Mouse (Mus musculus) frontal cortex, postnatal 10 days (tissue): ENCODE data around the gene B020031M17Rik.
"Not testable (repeated sequence)": the region's sequence is repeated elsewhere in the genome, so short reads cannot be mapped to it uniquely, and the experiment has no call there.

Source experiments
- DNase-seq, 2 experiments: peaks; one replicate each; pipeline ENCODE4 v3.0.0; 2022; ENCODE audit warnings: low spot score in 2 of 2, mixed read lengths in 1 of 2

B020031M17Rik gene

DNA sequence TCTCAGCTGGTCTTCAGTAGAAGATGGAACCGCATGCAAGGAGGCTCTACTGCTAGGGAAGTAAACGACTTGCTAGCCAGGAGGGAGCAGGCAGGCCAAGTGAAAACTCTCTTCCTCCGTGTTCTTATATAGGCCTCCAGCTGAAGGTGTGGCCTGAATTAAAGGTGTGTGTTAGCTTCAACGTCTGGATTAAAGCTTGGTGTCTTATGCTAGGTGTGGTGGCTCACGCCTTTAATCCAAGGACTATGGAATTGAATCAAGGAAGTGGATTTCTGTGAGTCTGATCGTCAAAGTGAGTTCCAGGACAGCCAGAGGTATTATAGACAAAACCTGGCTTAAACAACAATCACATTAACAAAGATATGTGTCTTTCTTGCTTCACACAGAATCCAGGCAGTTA lies at the start of gene B020031M17Rik:
Gene B020031M17Rik (minus strand): TSS at position 101 of the 400 bp plus-strand sequence.
- not testable (repeated sequence) for DNase-seq

DNA sequence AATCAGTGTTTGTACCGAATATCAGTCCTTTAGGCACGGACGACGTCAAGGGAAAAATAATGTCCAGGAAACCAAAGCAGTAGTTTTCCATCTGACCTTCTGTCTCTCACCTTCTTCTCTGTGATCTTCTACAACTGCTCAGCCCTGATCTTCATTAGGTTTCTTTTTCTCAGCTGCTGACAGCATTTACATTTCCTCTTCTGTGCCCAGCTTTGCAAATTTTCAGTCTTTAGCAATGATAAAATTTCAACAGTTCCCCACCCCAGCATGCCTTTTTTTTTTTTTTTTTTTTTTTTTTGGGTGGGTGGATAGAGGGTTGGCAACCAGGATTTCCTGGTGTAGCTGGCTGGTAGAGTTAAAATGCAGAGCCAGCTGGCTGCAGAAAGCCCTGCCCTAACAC lies 48.6 kb upstream of the B020031M17Rik start:
- not testable (repeated sequence) for DNase-seq

DNA sequence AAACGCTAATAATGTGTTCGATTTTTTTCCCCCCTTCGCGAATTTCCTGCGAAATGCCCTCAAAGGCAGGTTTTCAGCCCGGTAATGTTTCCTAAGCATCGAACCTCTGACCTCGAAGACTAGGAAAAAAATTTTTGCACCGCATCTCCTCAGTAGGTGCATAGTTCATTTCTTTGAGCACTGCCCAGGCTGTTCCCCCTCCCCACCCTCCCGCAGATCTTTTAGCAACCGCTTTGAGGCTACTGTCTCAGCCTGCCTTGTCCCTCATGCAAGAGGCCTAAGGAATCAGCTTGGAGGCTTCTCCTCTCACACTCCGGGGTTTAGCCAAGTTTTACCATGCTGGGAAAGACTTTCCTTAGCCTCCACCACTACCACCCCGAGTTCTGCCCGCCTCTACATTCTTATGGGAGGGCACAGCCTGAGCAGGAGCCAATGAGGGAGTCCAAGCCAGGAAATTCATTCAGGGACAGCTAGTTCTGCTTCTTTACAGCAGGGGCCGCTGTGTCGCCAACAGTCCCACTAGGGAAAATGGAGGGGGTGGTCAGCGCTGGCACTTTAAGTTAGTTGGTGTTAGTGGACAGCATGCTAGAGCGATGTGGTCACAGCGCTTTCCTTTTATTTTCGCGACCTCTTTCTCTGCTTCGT lies 48.0 kb upstream of the B020031M17Rik start:
- not testable (repeated sequence) for DNase-seq

- not testable (repeated sequence) for DNase-seq
These were observed 41.4 kb upstream of the B020031M17Rik start for GRCm38 (mm10) chr13:119991917-119992496.

DNA sequence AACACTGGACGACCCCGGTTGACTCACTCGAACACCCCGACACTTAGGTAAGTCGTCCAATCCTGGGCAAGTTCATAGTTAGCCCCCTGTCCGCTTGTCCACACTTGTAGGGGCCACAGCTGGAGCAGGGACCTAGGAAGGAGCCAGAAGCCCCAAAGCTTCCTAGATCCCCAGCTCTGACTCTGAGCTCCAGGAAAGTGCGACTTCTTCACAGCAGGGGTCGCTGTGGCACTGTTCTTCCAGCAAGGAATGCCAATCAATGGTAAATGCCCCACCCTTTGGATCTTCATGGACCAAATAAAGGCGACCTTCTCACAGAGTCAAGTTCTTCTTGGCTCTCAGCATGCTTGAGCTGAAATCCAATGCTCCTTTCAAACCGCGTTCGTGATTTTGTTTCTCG lies 40.7 kb upstream of the B020031M17Rik start:
- not testable (repeated sequence) for DNase-seq

DNA sequence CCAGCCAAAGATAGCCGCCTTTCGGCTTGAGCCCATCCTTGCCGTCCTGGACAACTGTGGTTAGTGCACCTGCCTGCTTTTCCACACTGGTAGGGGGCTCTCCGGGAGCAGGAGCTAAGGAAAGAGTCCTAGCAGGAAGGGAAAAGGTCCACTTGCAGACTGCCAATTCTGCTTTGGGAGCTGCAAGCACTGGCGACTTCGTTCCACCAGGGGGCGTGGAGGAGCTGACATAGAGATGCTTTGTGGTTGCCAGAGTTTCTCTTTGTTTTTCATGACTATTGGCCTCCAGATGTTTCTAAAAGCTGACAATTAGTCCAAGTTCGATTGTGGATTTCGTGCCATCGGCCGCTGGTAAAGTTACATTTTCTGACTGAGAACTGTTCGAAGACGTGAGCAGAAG lies 18.6 kb upstream of the B020031M17Rik start:
- DNase-seq, result not testable (repeated sequence)

GRCm38 (mm10) chr13:119968193-119968592 lies 17.6 kb upstream of the B020031M17Rik start:
- not testable (repeated sequence) for DNase-seq

- DNase-seq, result peak in 1 of 2 experiments; percentile 5
These were observed 15.4 kb upstream of the B020031M17Rik start for GRCm38 (mm10) chr13:119965968-119966367.

GRCm38 (mm10) chr13:119965302-119965952 lies 14.8 kb upstream of the B020031M17Rik start:
- not testable (repeated sequence) for DNase-seq

DNA sequence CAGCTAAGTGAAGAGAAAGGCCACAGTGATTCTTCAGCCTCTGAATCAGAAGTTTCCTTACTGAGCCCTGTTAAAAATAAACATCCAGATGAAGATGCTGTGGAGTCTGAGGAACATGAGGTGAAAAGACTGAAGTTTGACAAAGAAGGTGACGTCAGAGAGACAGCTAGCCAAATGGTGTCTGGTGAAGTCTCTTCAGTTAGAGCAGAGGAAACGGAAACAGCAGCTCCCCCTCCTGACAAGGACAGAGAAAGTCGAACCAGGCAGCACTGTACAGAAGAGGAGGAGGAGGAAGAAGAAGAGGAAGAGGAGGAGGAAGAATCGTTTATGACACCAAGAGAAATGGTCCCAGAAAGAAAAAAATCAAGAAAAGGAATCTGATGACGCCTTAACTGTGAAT lies 12.2 kb upstream of the B020031M17Rik start:
- DNase-seq, result not testable (repeated sequence)

DNA sequence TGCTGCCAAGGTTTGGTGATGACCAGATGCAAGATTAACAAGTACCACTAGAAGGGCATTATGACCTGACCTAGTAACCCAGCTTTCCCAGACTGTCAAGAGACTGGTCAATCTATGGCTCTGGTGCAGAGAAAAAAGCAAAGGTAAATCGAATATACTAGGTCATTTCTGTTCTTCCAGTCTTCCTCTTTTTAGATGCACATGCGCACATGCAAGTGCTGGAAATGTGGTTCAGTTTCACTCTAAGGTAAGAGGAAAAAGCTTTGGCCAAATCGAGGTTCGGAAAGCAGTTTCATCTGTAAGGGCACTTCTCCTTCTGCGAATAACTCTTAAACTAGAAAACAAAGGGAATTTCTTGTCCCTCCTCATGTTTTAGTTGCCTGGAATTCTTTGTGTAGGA lies 5.0 kb upstream of the B020031M17Rik start:
- DNase-seq, result not testable (repeated sequence)

GRCm38 (mm10) chr13:119955089-119955488 lies 4.5 kb upstream of the B020031M17Rik start:
- not testable (repeated sequence) for DNase-seq

- DNase-seq, result not testable (repeated sequence)
These were observed 21.4 kb downstream of the B020031M17Rik start, which contains the start of gene Gm21761 for GRCm38 (mm10) chr13:119929172-119929571. Gm21761 (minus strand) TSS chr13:119929272.

GRCm38 (mm10) chr13:119924597-119925340 lies 25.8 kb downstream of the B020031M17Rik start:
- DNase-seq, result not testable (repeated sequence)

GRCm38 (mm10) chr13:119916966-119917722 lies 33.5 kb downstream of the B020031M17Rik start:
- not testable (repeated sequence) for DNase-seq

DNA sequence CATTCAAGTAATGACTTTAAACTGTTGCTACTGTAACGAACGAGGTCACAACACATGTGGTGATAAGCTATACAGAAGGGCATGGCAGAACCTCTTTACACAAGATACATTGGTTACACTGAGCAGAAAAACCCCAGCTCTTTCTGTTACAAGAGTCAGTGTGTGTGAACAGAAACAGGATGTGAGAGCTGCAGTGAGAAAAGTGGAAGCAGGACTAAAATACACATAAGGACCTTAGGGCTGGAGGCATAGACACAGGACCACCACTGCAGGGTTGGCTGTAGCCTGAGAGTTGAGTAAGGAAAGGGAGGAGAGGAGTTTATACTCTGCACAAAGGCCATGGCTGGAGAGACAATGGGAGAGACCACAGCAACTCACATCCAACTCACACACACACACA lies 34.2 kb downstream of the B020031M17Rik start:
- DNase-seq, result not testable (repeated sequence)
